Mouse (Mus musculus): ENCODE data around the gene Ephb3. TPM values are rescaled to one million over a fixed set of nuclear protein-coding genes. Genes with fewer than 3 reads are reported as not detected.
"Not testable (repeated sequence)": the region's sequence is repeated elsewhere in the genome, so short reads cannot be mapped to it uniquely, and the experiment has no call there.

Ephb3 gene
- total RNA-seq (2021), result 10 to 100 TPM; 26.8 to 27.3 TPM
- long read RNA-seq, experiment 1, full-length matches to known transcripts, result 37 of 55 reads
- long read RNA-seq, experiment 1, partial matches to known transcripts, result 7 of 55 reads
- long read RNA-seq, experiment 1, other reads (novel, unspliced or antisense), result 11 of 55 reads
- long read RNA-seq, experiment 2, full-length matches to known transcripts, result 38 of 46 reads
- long read RNA-seq, experiment 2, partial matches to known transcripts, result 1 of 46 reads
- long read RNA-seq, experiment 2, other reads (novel, unspliced or antisense), result 7 of 46 reads

- peak; percentile 96 to 99 for DNase-seq (ENCODE audit: extremely low spot score in 1 of 2, low spot score in 2 of 2)
- H3K4me3 ChIP-seq, result peak within 1 kb of the TSS; percentile 82
- peak within 1 kb of the TSS; percentile 88 for H3K27ac ChIP-seq
- intact Hi-C loops (cut with DNase I), result loop anchor here (1.0 kb wide), 3 partner anchors 129 to 208 kb away; no protein-coding TSS in a partner anchor
- peak; percentile 94 for TF ChIP-seq CTCF (IDR thresholded peaks at IDR 0.05)
These were observed at the start of gene Ephb3 for GRCm38 (mm10) chr16:21204367-21205092. Gene Ephb3 (plus strand): TSS chr16:21204755.

DNA sequence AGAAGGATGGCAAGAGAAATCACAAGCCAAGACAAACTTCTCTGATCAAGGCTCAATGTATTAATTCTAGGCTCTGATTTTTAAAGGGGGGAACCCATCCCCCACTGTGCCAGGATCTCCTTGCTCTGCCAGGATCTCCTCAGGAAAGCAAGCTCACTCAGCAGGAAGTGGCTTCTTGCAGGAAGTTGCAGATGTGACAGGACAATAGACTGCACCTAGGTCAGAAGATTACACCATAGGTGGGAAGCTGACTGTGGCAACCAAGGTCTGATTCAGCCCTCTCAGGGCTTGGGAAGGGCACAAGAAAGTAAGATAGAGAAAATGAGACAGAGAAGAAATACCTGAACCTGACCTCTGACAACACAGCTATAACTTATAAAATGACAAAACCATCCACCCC, 48.3 kb upstream of the Ephb3 start:
- H3K27ac ChIP-seq; DNase-seq (ENCODE audit: extremely low spot score in 1 of 2, low spot score in 2 of 2); H3K4me3 ChIP-seq; intact Hi-C loops (cut with DNase I): not testable (repeated sequence)

GRCm38 (mm10) chr16:21159226-21159625, 45.3 kb upstream of the Ephb3 start:
- intact Hi-C loops (cut with DNase I); H3K27ac ChIP-seq; H3K4me3 ChIP-seq; DNase-seq (ENCODE audit: extremely low spot score in 1 of 2, low spot score in 2 of 2): not testable (repeated sequence)

- H3K4me3 ChIP-seq; H3K27ac ChIP-seq; intact Hi-C loops (cut with DNase I); DNase-seq (ENCODE audit: extremely low spot score in 1 of 2, low spot score in 2 of 2): not testable (repeated sequence)
These were observed 41.1 kb upstream of the Ephb3 start for GRCm38 (mm10) chr16:21163423-21163822.

DNA sequence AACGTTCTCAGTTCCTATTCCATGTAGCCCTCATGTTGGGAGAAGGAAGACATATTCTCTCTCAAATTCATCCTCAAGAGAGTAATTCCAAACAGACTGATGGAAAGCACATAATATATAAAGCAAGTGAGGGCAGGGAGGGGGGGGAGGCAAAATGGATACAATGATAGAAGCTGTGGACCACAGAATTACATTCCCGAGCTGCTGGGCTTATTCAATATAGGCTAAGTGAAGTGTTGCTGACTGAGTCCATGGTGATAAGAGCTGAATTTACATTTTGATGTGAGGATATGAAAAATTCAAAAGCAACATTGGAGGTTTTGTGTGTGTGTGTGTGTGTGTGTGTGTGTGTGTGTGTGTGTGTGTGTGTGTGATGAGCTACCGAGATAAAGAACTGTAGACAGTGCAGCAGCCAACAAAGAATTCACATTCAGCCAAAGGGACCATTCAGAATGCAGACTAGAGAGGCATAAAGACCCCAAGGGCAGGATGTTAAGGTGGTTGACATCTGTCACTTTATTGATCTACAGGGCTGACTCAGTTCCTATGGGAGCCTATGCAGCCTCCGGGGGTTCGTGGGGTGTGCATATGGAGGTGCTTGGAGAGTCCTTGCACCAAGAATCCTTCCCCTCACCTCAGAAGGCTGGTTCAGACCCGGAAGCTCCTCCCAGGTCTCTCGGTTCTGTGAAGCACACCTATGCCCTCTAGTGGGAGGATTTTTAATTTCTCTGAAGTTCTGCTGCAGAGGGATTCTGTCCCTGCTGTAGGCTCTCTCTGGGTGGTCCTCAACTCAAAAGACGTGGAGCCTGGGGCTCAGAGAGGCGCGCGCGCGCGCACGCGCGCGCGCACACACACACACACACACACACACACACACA, 39.0 kb upstream of the Ephb3 start:
- not testable (repeated sequence) for H3K27ac ChIP-seq; DNase-seq (ENCODE audit: extremely low spot score in 1 of 2, low spot score in 2 of 2); H3K4me3 ChIP-seq
- intact Hi-C loops (cut with DNase I), result loop anchor here (5.0 kb wide), 1 partner anchor 253 kb away; no protein-coding TSS in a partner anchor

DNA sequence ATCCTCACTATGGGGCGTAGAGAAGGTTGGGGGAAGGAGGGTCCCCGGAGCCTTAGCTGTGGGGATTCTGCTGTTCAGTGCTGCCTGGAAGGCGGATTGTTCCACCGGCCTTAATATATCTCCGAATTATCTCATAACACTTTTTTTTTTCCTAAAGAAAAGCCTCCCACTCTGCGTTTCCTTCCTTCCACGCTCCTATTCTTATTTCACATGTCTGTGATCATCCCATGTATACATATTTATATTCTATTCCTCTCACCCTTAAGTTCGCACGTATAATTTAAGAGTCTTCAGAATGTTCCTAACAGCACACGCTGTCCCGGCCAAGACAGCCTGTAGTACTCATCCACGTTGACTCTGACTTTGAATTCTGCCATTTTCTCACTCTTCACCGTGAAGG, 35.8 kb upstream of the Ephb3 start:
- Histone ChIP-seq H3K27ac (peak overlapping the region; percentile 69), H3K4me3 (no peak overlapping the region)
- no peak for DNase-seq (ENCODE audit: extremely low spot score in 1 of 2, low spot score in 2 of 2)
- TF ChIP-seq CTCF (IDR thresholded peaks at IDR 0.05), result no peak
- intact Hi-C loops (cut with DNase I), result loop anchor here (1.0 to 5.0 kb wide), 3 partner anchors 14 to 344 kb away; no protein-coding TSS in a partner anchor

GRCm38 (mm10) chr16:21175236-21175635, 29.3 kb upstream of the Ephb3 start:
- no peak for TF ChIP-seq CTCF (IDR thresholded peaks at IDR 0.05)
- H3K4me3 ChIP-seq, result no peak overlapping the region

DNA sequence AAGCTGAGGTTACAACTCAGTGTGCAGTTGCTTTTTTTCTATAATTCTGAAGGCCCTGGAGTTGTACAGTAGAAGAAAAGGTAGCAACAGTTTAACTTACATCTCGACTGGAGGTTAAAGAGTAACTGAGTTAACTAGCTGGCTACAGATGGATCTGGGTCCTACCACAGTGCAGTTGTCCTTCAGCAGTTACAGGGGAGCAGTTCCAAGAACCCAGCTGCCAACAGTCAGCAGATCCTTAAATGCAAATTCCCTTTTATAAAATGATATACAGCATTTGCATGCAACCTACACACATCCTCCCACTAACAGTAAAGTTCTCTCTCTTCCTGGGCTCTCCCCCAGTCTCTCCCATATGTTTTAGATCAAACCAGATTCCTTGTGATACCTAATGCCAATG, 22.4 kb upstream of the Ephb3 start:
- DNase-seq (ENCODE audit: extremely low spot score in 1 of 2, low spot score in 2 of 2), result no peak
- no peak overlapping the region for H3K4me3 ChIP-seq
- TF ChIP-seq CTCF (IDR thresholded peaks at IDR 0.05), result no peak
- H3K27ac ChIP-seq, result peak overlapping the region; percentile 86
- intact Hi-C loops (cut with DNase I), result loop anchor here (1.0 kb wide), 2 partner anchors 14 to 358 kb away; no protein-coding TSS in a partner anchor

More at GRCm38 (mm10) chr16:21175236-21175635, 29.3 kb upstream of the Ephb3 start:
- no peak for DNase-seq (ENCODE audit: extremely low spot score in 1 of 2, low spot score in 2 of 2)
- intact Hi-C loops (cut with DNase I), result no loop called here
- H3K27ac ChIP-seq, result no peak overlapping the region

- Histone ChIP-seq H3K4me3 (no peak overlapping the region), H3K27ac (peak overlapping the region; percentile 54)
- DNase-seq (ENCODE audit: extremely low spot score in 1 of 2, low spot score in 2 of 2), result no peak
- intact Hi-C loops (cut with DNase I), result no loop called here
- no peak for TF ChIP-seq CTCF (IDR thresholded peaks at IDR 0.05)
These were observed 19.9 kb upstream of the Ephb3 start for GRCm38 (mm10) chr16:21184697-21185096.

DNA sequence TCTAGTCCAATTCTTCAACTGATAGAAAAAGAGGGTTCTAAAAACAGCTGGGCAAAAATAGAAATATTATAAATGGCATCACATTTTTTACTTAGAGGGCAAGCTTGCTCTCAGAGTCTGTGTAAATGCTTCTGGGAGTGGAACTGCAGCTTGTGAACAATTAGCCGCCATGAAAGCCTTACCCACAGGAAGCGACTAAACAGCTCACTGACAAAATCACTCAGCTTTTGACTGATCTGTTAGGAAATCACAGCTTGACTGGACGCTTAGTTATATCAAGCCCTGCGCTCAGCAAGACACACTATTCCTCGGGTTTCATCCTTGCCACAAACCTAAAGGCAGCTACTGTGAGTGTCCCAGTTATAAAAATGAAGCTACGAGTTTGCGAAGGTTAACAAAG, 17.0 kb upstream of the Ephb3 start:
- no peak for DNase-seq (ENCODE audit: extremely low spot score in 1 of 2, low spot score in 2 of 2)
- no peak for TF ChIP-seq CTCF (IDR thresholded peaks at IDR 0.05)
- Histone ChIP-seq H3K4me3 (no peak overlapping the region), H3K27ac (peak overlapping the region; percentile 94)
- intact Hi-C loops (cut with DNase I), result no loop called here

DNA sequence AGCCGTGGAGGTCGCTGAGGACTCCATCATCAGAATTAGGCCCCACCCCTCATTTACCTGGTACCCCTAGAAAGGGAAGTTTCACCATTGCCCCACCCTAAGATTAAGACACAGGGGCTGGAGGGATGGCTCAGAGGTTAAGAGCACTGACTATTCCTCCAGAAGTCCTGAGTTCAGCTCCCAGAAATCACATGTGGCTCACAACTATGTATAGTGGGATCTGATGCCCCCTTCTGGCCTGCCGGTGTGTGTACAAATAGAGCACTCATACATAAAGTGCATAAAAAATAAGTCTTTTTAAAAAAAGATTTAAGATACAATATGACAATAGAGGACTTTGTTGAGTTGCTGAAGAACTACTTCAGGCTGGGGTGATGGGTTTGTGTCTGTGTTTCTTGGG, 16.2 kb upstream of the Ephb3 start:
- no peak for DNase-seq (ENCODE audit: extremely low spot score in 1 of 2, low spot score in 2 of 2)
- TF ChIP-seq CTCF (IDR thresholded peaks at IDR 0.05), result peak; percentile 52
- H3K4me3 ChIP-seq, result no peak overlapping the region
- intact Hi-C loops (cut with DNase I), result no loop called here
- H3K27ac ChIP-seq, result peak overlapping the region; percentile 94

Measured in left cerebral cortex, adult 2 months (tissue).